Mouse (Mus musculus): ENCODE data around the gene Abcb8. TPM values are rescaled to one million over a fixed set of nuclear protein-coding genes. Genes with fewer than 3 reads are reported as not detected.

Abcb8 gene
- total and polyA plus RNA-seq, 3 experiments: 76.9 to 124 TPM; not detected in 1

GRCm38 (mm10) chr5:24453283-24453984 is 60.0 kb downstream of the Abcb8 start:
- TF ChIP-seq ZMIZ1 (IDR thresholded peaks at IDR 0.05; ENCODE audit: low read depth, low read length): 0 out of 2 replicates have a peak, but pooled peaks have one; percentile 19
- TF ChIP-seq E2F4 (IDR thresholded peaks at IDR 0.05; ENCODE audit: borderline replicate concordance, low read depth, low read length): no peak
- no peak for TF ChIP-seq SIN3A (IDR thresholded peaks at IDR 0.05; ENCODE audit: low read length)
- H3K9ac ChIP-seq (ENCODE audit: control insufficient read depth, low read depth, low read length, poor library complexity, severe bottlenecking): peak overlapping the region; percentile 87
- DNase-seq (ENCODE audit: low read depth, low spot score): no peak
- H3K27ac ChIP-seq (ENCODE audit: control insufficient read depth, low read depth, low read length): no peak overlapping the region
- H3K9me3 ChIP-seq (replicated peaks; ENCODE audit: insufficient read depth, low read length): no peaks in the 10 kb centered on the region
- H3K79me2 ChIP-seq (ENCODE audit: control insufficient read depth, insufficient read depth, low read length, poor library complexity): peaks cover 64% of the 10 kb centered on the region
- H3K4me3 ChIP-seq (ENCODE audit: control insufficient read depth in 1 of 2, insufficient read depth in 1 of 2, low read depth in 2 of 2, low read length in 2 of 2): peak overlapping the region; percentile 77 to 98
- H3K27me3 ChIP-seq (ENCODE audit: control insufficient read depth in 1 of 2, insufficient read depth in 2 of 2, low read length in 2 of 2): no peaks in the 10 kb centered on the region
- peaks cover 8 to 19% of the 10 kb centered on the region in 2 experiments for H3K4me1 ChIP-seq (ENCODE audit: control insufficient read depth in 1 of 2, insufficient read depth in 2 of 2, low read length in 2 of 2)
- H3K36me3 ChIP-seq (ENCODE audit: control insufficient read depth in 1 of 2, insufficient read depth in 2 of 2, low read length in 2 of 2): peaks cover 0 to 16% of the 10 kb centered on the region in 2 experiments; a peak in 3 of 4 replicates

GRCm38 (mm10) chr5:24453985-24454303 is 60.5 kb downstream of the Abcb8 start:
- no peaks in the 10 kb centered on the region for H3K9me3 ChIP-seq (replicated peaks; ENCODE audit: insufficient read depth, low read length)
- DNase-seq (ENCODE audit: low read depth, low spot score): no peak
- no peak overlapping the region; a peak in 1 of 4 replicates for H3K4me3 ChIP-seq (ENCODE audit: control insufficient read depth in 1 of 2, insufficient read depth in 1 of 2, low read depth in 2 of 2, low read length in 2 of 2)
- H3K27ac ChIP-seq (ENCODE audit: control insufficient read depth, low read depth, low read length): no peak overlapping the region
- H3K27me3 ChIP-seq (ENCODE audit: control insufficient read depth in 1 of 2, insufficient read depth in 2 of 2, low read length in 2 of 2): no peaks in the 10 kb centered on the region
- peak overlapping the region; percentile 87 for H3K9ac ChIP-seq (ENCODE audit: control insufficient read depth, low read depth, low read length, poor library complexity, severe bottlenecking)
- peaks cover 0 to 14% of the 10 kb centered on the region in 2 experiments; a peak in 3 of 4 replicates for H3K36me3 ChIP-seq (ENCODE audit: control insufficient read depth in 1 of 2, insufficient read depth in 2 of 2, low read length in 2 of 2)
- peaks cover 66% of the 10 kb centered on the region for H3K79me2 ChIP-seq (ENCODE audit: control insufficient read depth, insufficient read depth, low read length, poor library complexity)
- H3K4me1 ChIP-seq (ENCODE audit: control insufficient read depth in 1 of 2, insufficient read depth in 2 of 2, low read length in 2 of 2): peaks cover 8 to 19% of the 10 kb centered on the region in 2 experiments
- TF ChIP-seq BHLHE40 (IDR thresholded peaks at IDR 0.05; ENCODE audit: borderline replicate concordance, low read depth, low read length) (no peak), POLR2A (IDR thresholded peaks at IDR 0.05; ENCODE audit: control insufficient read depth in 1 of 2, insufficient read depth in 1 of 2, low read depth in 1 of 2, low read length in 2 of 2, poor library complexity in 1 of 2) (no peak), MYC (IDR thresholded peaks at IDR 0.05; ENCODE audit: low read depth, low read length) (no peak), ELF1 (IDR thresholded peaks at IDR 0.05; ENCODE audit: low read depth, low read length) (no peak), ZNF384 (IDR thresholded peaks at IDR 0.05; ENCODE audit: low read depth, low read length) (no peak), ZC3H11A (IDR thresholded peaks at IDR 0.05; ENCODE audit: low read depth, low read length) (no peak), HCFC1 (IDR thresholded peaks at IDR 0.05; ENCODE audit: low read depth, low read length) (no peak), NRF1 (IDR thresholded peaks at IDR 0.05; ENCODE audit: insufficient read depth, low read depth, low read length, poor library complexity, severe bottlenecking) (no peak), EP300 (IDR thresholded peaks at IDR 0.05; ENCODE audit: low read depth in 1 of 2, low read length in 2 of 2) (no peak), UBTF (IDR thresholded peaks at IDR 0.05; ENCODE audit: borderline replicate concordance, insufficient read depth, low read depth, low read length) (no peak), KAT2A (conservative IDR thresholded peaks at IDR 0.05; ENCODE audit: low read depth, low read length) (no peak), TAL1 (IDR thresholded peaks at IDR 0.05; ENCODE audit: low read length) (no peak), POLR2AphosphoS2 (IDR thresholded peaks at IDR 0.05; ENCODE audit: low read length) (no peak)
